Mouse (Mus musculus) MEL (cell line): Measurements from ENCODE around the gene Adamtsl4.

Experiments used
- BHLHE40 ChIP-seq: IDR thresholded peaks from 2 replicates; pipeline ENCODE4 v1.6.1; 2012; ENCODE audit warnings: low read depth, mild to moderate bottlenecking, inconsistent platforms, low read length, improper control_type of control experiment, borderline replicate concordance
- GABPA ChIP-seq: IDR thresholded peaks from 2 replicates; pipeline ENCODE4 v1.6.1; 2012; ENCODE audit warnings: low read depth, mild to moderate bottlenecking, inconsistent platforms, low read length, improper control_type of control experiment, moderate library complexity
- GATA1 ChIP-seq: IDR thresholded peaks from 2 replicates; pipeline ENCODE4 v1.6.1; 2011; ENCODE audit warnings: low read depth, low read length, improper control_type of control experiment
- MYC ChIP-seq: IDR thresholded peaks from 2 replicates; pipeline ENCODE4 v1.6.1; 2011; ENCODE audit warnings: low read depth, mild to moderate bottlenecking, low read length, improper control_type of control experiment, moderate library complexity
- NELFE ChIP-seq: IDR thresholded peaks from 2 replicates; pipeline ENCODE4 v1.6.1; 2011; ENCODE audit warnings: low read depth, low read length, improper control_type of control experiment
- POLR2A ChIP-seq, 2 experiments: IDR thresholded peaks; 2 replicates each; pipeline ENCODE4 v1.6.1; 2011 to 2012; ENCODE audit warnings: low read length in 2 of 2, mild to moderate bottlenecking in 2 of 2, control low read depth in 1 of 2, improper control_type of control experiment in 1 of 2, low read depth in 1 of 2, moderate library complexity in 1 of 2; ENCODE audit not compliant: control insufficient read depth in 1 of 2, insufficient read depth in 1 of 2, poor library complexity in 1 of 2

GRCm38 (mm10) chr3:95636072-95636471, 51.6 kb downstream of the Adamtsl4 start:
- no peak for TF ChIP-seq GABPA
- TF ChIP-seq MYC: no peak
- TF ChIP-seq BHLHE40: no peak
- TF ChIP-seq GATA1: no peak
- no peak for TF ChIP-seq NELFE
- no peak for TF ChIP-seq POLR2A (IDR thresholded peaks at IDR 0.05; ENCODE audit: control insufficient read depth in 1 of 2, insufficient read depth in 1 of 2, low read depth in 1 of 2, low read length in 2 of 2, poor library complexity in 1 of 2)
